Mouse (Mus musculus): ENCODE results near the gene Skp1a. TPM values are rescaled to one million over a fixed set of nuclear protein-coding genes. Genes with fewer than 3 reads are reported as not detected.
"Not testable (repeated sequence)": the region's sequence is repeated elsewhere in the genome, so short reads cannot be mapped to it uniquely, and the experiment has no call there.

Skp1a gene
- polyA plus RNA-seq (2015; fragmentation: Nextera tagmentation; extraction: Ambion mirVana): 720 and 848 TPM in 2 replicates

DNA sequence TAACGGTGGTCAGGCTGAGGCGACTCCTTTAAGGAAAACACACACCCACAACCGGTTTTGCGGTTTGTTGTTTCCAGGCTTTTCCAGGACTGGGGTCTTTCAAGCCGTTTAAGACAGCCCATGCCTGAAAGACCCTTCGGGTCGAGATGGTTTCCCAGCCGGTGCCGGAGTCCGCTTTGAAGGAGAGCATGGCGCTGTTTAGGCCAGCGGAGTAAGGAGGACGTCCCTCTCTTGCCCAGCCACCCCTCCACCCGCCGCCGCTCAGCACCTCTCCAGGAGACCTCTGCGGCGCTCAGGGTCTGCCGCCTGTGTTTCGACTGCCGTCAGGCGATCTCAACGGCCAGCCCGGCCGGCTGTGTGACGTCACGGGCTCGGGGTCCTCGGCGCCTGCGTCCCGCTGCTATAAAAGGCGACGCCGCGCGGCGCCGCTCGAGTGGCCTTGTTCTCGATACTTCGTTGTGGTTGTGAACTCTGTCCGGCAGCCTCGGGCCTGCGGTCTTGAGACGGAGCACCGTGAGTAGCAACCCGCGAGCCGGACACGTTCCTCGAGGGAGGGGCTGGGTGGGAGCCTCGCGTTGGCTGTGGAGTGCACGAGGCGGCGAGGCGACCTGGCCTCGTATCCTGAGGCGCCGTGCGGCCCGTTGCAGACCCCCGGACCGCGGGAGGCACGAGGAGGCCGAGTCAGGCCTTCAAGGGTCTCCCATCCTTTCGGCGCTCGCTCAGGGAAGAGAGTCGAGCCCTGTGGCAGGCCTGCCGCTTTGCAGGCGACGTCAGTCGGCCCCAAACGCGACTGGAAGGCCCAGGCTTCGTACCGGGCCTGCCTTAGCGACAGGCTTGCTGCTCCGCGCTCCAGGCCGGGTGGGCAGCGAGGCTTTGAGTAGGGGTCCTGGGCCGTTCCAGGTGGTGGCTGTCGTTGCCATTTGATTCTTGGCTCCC lies at the start of gene Skp1a:
Gene Skp1a, plus strand, starts transcription at position 390 of the 936 bp plus-strand sequence.
- Histone ChIP-seq H3K27me3 (replicated peaks) (no peaks in the 10 kb centered on the region), H3K27ac (peak within 1 kb of the TSS; percentile 97), H3K9me3 (no peaks in the 10 kb centered on the region), H3K4me3 (replicated peaks) (peak within 1 kb of the TSS; percentile 96), H3K4me2 (replicated peaks) (peak within 1 kb of the TSS; percentile 65), H3K4me1 (replicated peaks) (peaks cover 16% of the 10 kb centered on the region), H3K36me3 (no peaks in the 10 kb centered on the region), H3K9ac (peak within 1 kb of the TSS; percentile 100)
- WGBS: under 1% methylated on average over 84 of the region's 87 CpGs
- ATAC-seq: peak; percentile 90

- not testable (repeated sequence) for H3K4me3 ChIP-seq (replicated peaks); H3K36me3 ChIP-seq; H3K4me2 ChIP-seq (replicated peaks); H3K9ac ChIP-seq; H3K27ac ChIP-seq; H3K4me1 ChIP-seq (replicated peaks); H3K27me3 ChIP-seq (replicated peaks); ATAC-seq; H3K9me3 ChIP-seq
- WGBS: 88% methylated on average over 8 of the region's 8 CpGs
Observed at GRCm38 (mm10) chr11:52196496-52197023, 35.2 kb upstream of the Skp1a start.

- H3K4me2 ChIP-seq (replicated peaks): no peak within 1 kb of the TSS
- H3K9me3 ChIP-seq: no peaks in the 10 kb centered on the region
- no peak within 1 kb of the TSS for H3K4me3 ChIP-seq (replicated peaks)
- no peak within 1 kb of the TSS for H3K27ac ChIP-seq
- no peak for ATAC-seq
- no peak within 1 kb of the TSS for H3K9ac ChIP-seq
- H3K27me3 ChIP-seq (replicated peaks): no peaks in the 10 kb centered on the region
- H3K4me1 ChIP-seq (replicated peaks): no peaks in the 10 kb centered on the region
- H3K36me3 ChIP-seq: no peaks in the 10 kb centered on the region
Observed at GRCm38 (mm10) chr11:52213887-52214286, 17.9 kb upstream of the Skp1a start, which contains the start of gene Olfr1371. Olfr1371 (minus strand) TSS chr11:52213987.

GRCm38 (mm10) chr11:52220282-52220681 lies 11.5 kb upstream of the Skp1a start:
- Histone ChIP-seq H3K4me3 (replicated peaks) (no peak overlapping the region), H3K9ac (no peak overlapping the region), H3K9me3 (no peaks in the 10 kb centered on the region), H3K36me3 (no peaks in the 10 kb centered on the region), H3K4me2 (replicated peaks) (peak overlapping the region; percentile 33), H3K27me3 (replicated peaks) (no peaks in the 10 kb centered on the region; the same call in 1 of the 2 replicates), H3K27ac (no peak overlapping the region), H3K4me1 (replicated peaks) (0 out of 2 replicates have a peak, but pooled peaks cover 3% of the 10 kb centered on the region)
- 3% methylated on average over 4 of the region's 4 CpGs for WGBS
- no peak for ATAC-seq

GRCm38 (mm10) chr11:52221921-52222320 lies 9.9 kb upstream of the Skp1a start:
- H3K36me3 ChIP-seq; H3K4me2 ChIP-seq (replicated peaks); H3K4me1 ChIP-seq (replicated peaks); ATAC-seq; H3K9ac ChIP-seq; H3K4me3 ChIP-seq (replicated peaks); H3K27me3 ChIP-seq (replicated peaks); H3K9me3 ChIP-seq; H3K27ac ChIP-seq: not testable (repeated sequence)
- 90% methylated on average over 6 of the region's 6 CpGs for WGBS

DNA sequence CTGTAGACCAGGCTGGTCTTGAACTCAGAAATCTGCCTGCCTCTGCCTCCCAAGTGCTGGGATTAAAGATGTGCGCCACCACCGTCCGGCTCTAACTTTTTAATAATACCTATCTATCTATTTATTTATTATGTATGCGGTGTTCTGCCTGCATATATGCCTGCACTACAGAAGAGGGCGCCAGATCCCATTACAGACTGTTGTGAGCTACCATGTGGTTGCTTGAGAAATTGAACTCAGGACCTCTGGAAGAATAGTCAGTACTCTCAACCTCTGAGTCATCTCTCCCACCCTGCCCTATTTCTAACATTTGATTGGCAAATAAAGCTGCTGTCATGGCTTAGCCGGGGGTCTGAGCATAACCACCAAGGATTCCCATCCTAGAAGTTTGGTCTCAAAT lies 8.9 kb upstream of the Skp1a start:
- 72% methylated on average over 6 of the region's 6 CpGs for WGBS
- no peak for ATAC-seq
- Histone ChIP-seq H3K9me3 (no peaks in the 10 kb centered on the region), H3K36me3 (no peaks in the 10 kb centered on the region), H3K4me1 (replicated peaks) (0 out of 2 replicates have a peak, but pooled peaks cover 3% of the 10 kb centered on the region), H3K4me2 (replicated peaks) (no peak overlapping the region), H3K4me3 (replicated peaks) (no peak overlapping the region), H3K27me3 (replicated peaks) (no peaks in the 10 kb centered on the region; the same call in 1 of the 2 replicates), H3K9ac (no peak overlapping the region), H3K27ac (no peak overlapping the region)

DNA sequence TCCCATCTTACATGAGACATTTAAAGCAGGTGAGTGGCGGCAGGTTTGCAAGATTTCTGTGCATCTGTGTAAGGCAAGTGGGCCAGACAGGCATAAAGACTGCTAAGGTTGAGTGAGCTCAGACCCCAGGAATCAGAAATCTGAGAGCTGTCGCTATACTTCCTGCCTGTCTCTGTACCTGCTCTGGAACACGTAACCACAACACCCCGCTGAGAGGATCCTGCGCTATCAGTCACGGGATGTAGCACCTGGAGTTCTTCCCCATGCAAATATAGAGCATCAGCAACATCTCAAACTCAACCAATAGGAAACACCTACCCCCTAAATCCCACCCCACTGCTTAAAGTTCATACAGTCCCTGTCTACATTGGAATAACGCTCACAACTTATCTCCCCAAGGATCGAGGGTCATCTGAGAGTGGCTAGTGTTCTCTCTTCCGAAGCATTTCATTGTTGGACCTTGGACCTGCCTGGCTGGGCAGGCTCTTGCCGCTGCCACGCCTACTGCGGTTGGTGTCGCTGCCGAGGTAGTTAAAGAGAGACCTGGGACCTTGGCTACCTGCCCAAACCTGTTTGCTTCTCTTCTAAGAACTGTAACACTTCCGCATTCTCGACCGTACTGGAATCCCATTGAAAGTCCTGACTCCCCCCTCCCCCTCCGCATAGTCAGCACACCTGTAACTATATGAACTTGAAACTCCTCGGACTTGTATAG lies 7.7 kb upstream of the Skp1a start:
- Histone ChIP-seq H3K4me2 (replicated peaks) (peak overlapping the region; percentile 45), H3K4me1 (replicated peaks) (0 out of 2 replicates have a peak, but pooled peaks cover 3% of the 10 kb centered on the region), H3K9me3 (no peaks in the 10 kb centered on the region), H3K9ac (no peak overlapping the region), H3K27me3 (replicated peaks) (no peaks in the 10 kb centered on the region; the same call in 1 of the 2 replicates), H3K36me3 (no peaks in the 10 kb centered on the region), H3K27ac (peak overlapping the region; percentile 74), H3K4me3 (replicated peaks) (0 out of 2 replicates have a peak overlapping the region, but pooled peaks have one; percentile 14)
- peak; percentile 92 for ATAC-seq
- 7% methylated on average over 19 of the region's 19 CpGs for WGBS

- Histone ChIP-seq H3K9me3 (no peaks in the 10 kb centered on the region), H3K4me2 (replicated peaks) (no peak overlapping the region), H3K27me3 (replicated peaks) (no peaks in the 10 kb centered on the region), H3K36me3 (no peaks in the 10 kb centered on the region), H3K4me1 (replicated peaks) (peaks cover 7% of the 10 kb centered on the region), H3K27ac (no peak overlapping the region), H3K9ac (no peak overlapping the region), H3K4me3 (replicated peaks) (no peak overlapping the region)
- no peak for ATAC-seq
- 63% methylated on average over 3 of the region's 3 CpGs for WGBS
Observed at GRCm38 (mm10) chr11:52225986-52226599, 5.7 kb upstream of the Skp1a start.

- Histone ChIP-seq H3K9ac (no peak overlapping the region), H3K4me2 (replicated peaks) (no peak overlapping the region), H3K9me3 (no peaks in the 10 kb centered on the region), H3K36me3 (no peaks in the 10 kb centered on the region), H3K4me1 (replicated peaks) (peaks cover 7% of the 10 kb centered on the region), H3K4me3 (replicated peaks) (no peak overlapping the region), H3K27ac (no peak overlapping the region), H3K27me3 (replicated peaks) (no peaks in the 10 kb centered on the region)
- WGBS: 82% methylated on average over 3 of the region's 3 CpGs
- no peak for ATAC-seq
Observed at GRCm38 (mm10) chr11:52227053-52227452, 4.7 kb upstream of the Skp1a start.

DNA sequence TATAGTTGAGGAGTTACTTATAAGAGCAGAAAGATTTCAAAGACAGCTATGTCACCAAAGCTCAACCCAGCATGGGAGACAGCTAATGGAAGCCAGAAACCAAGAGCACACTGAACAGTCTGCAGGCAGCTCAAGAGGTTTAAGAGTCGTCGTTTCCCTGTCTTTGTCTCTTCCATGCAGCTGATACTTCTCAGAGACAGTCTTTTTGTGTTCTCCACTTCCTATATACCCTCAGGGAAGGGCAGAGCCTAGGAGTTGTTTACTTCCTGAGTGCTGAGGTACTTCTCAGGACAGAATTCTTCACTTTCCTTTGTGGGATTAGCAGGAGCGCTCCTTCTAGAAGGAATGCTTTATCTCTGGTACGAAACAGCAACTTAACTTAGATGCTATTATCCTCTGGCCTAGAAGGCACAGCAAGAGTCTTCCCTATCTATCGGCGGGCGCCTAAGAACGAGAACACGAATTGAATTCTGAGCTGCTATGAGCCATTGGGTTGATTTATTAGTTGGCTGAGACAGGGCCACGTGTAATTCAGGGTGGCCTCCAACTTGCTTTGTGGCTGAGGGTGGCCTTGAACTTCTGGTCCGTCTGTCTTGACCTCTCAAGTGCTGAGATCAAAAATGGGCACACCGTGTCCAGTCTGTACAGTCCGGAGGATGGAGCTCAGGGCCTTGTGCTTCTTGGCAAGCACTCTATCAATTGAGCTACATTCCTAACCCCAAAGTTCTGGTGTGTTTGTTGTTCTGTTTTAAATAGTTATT lies 4.1 kb upstream of the Skp1a start:
- Histone ChIP-seq H3K4me2 (replicated peaks) (no peak overlapping the region), H3K9ac (no peak overlapping the region), H3K27ac (no peak overlapping the region), H3K4me3 (replicated peaks) (no peak overlapping the region), H3K4me1 (replicated peaks) (peaks cover 7% of the 10 kb centered on the region), H3K36me3 (no peaks in the 10 kb centered on the region), H3K27me3 (replicated peaks) (no peaks in the 10 kb centered on the region), H3K9me3 (no peaks in the 10 kb centered on the region)
- ATAC-seq: no peak
- 77% methylated on average over 13 of the region's 13 CpGs for WGBS

- Histone ChIP-seq H3K4me3 (replicated peaks) (no peak overlapping the region), H3K9me3 (no peaks in the 10 kb centered on the region), H3K27ac (no peak overlapping the region), H3K9ac (no peak overlapping the region), H3K4me2 (replicated peaks) (no peak overlapping the region), H3K36me3 (no peaks in the 10 kb centered on the region), H3K27me3 (replicated peaks) (no peaks in the 10 kb centered on the region), H3K4me1 (replicated peaks) (peaks cover 13% of the 10 kb centered on the region)
- ATAC-seq: no peak
- WGBS: 80% methylated on average over 7 of the region's 7 CpGs
Observed at GRCm38 (mm10) chr11:52228722-52229448, 2.9 kb upstream of the Skp1a start.

Measured in intestine, embryonic 15.5 days (tissue).